Mouse (Mus musculus) E14TG2a.4 (cell line): Measurements from ENCODE around the gene AI854703.

Experiments
- H3K27me3 ChIP-seq: 2 replicates; pipeline ENCODE4 v1.6.1; 2014; ENCODE audit warnings: low read length, control low read depth; ENCODE audit not compliant: insufficient read depth
- H3K36me3 ChIP-seq: 2 replicates; pipeline ENCODE4 v1.6.1; 2014; ENCODE audit warnings: low read length, control low read depth; ENCODE audit not compliant: insufficient read depth
- H3K4me1 ChIP-seq: replicated peaks from 2 replicates; pipeline ENCODE4 v1.6.1; 2014; ENCODE audit warnings: low read depth, low read length, control low read depth
- H3K4me3 ChIP-seq: replicated peaks from 2 replicates; pipeline ENCODE4 v1.5.1; 2014; ENCODE audit warnings: mild to moderate bottlenecking, low read length
- H3K9me3 ChIP-seq: 2 replicates; pipeline ENCODE4 v1.6.1; 2014; ENCODE audit warnings: low read length, control low read depth
- CTCF ChIP-seq: conservative IDR thresholded peaks from 2 replicates; pipeline ENCODE4 v1.5.1; 2014; ENCODE audit warnings: low read length
- NANOG ChIP-seq: IDR thresholded peaks from 2 replicates; pipeline ENCODE4 v1.6.1; 2014; ENCODE audit warnings: borderline replicate concordance, low read length, mixed read lengths
- POU5F1 ChIP-seq: IDR thresholded peaks from 2 replicates; pipeline ENCODE4 v1.6.1; 2014; ENCODE audit warnings: low read length, borderline replicate concordance

Gene AI854703

DNA sequence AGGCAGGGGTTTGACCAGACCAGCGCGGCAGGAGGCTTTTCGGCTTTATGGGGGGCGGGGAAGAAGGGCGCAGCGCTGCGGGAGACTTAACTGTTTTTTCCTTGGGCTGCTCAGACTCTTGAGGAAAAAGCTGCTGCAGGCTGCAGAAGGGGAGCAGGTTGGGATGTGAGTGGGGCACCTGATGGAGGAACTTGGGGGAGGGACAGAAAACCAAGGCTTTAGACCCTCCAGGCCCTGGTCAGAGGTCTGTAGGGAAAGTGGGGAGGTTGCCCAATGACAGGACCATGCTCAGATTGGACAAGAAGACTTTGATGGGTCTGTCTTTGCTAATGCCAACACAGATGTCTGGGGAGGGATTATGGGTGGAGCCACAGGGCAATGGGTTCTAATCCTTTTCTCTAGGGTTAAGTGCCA, 954 bp downstream of the AI854703 start:
- H3K4me3 ChIP-seq, result peak overlapping the region; percentile 72
- peaks cover 13% of the 10 kb centered on the region; the same call in 1 of the 2 replicates for H3K9me3 ChIP-seq
- peaks cover 38% of the 10 kb centered on the region for H3K4me1 ChIP-seq
- H3K36me3 ChIP-seq, result no peaks in the 10 kb centered on the region
- H3K27me3 ChIP-seq, result peaks cover 78% of the 10 kb centered on the region
- TF ChIP-seq NANOG (no peak), CTCF (no peak), POU5F1 (no peak)

DNA sequence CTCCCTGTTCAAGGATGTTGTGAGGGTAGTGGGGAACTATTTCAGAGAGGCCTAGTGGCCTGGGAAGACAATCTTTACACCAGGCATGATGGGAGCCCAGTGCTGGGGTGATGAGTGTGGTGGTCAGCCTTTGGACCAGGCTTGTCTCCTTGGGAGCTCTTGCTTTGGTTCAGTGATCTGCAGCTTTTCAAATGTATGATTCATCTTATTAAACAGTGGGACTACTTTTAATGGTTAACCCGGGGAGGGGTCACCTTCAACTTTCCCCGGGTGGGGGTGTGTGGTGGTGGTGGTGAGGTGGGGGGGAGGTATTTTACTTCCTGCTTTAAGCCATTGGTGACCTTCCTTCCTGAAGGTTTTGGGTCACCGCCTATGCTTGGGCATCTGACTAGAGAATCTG, 1.8 kb downstream of the AI854703 start:
- Histone ChIP-seq H3K27me3 (peaks cover 85% of the 10 kb centered on the region), H3K9me3 (peaks cover 13% of the 10 kb centered on the region; the same call in 1 of the 2 replicates), H3K4me3 (no peak overlapping the region), H3K36me3 (no peaks in the 10 kb centered on the region), H3K4me1 (peaks cover 33% of the 10 kb centered on the region)
- TF ChIP-seq NANOG (no peak), POU5F1 (no peak), CTCF (no peak)

DNA sequence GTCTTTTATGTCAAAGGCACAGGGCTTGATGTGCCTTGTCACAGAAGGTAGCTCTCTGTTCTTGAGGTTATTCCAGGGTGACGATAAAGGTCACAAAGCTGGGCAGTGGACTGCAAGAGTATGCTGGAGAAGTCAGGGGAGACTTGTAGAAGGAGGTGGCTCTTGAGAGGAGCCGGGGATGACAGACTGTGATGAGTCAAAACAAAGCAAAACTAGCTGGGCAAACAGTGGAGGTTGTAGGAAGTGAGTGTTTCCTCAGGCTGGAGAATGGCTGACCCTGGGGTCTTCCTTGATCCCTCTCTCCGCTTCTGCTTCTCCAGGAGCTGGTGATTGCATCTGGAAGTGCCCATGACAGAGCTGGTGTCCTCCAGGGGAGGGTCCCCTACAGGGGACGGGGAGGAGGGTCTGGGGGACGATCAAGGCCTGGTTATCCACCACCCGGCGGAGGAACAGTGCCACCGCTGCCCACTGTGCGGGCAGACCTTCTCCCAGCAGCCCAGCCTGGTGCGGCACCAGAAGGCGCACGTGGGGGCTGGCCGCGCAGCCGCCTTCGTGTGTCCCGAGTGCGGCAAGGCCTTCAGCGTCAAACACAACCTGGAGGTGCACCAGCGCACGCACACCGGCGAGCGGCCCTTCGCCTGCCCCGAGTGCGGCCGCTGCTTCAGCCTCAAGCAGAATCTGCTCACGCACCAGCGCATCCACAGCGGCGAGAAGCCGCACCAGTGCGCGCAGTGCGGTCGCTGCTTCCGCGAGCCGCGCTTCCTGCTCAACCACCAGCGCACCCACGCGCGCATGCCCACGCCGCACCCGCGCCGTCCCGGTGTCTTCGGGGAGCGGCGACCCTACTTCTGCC, 2.5 kb downstream of the AI854703 start:
- Histone ChIP-seq H3K27me3 (peaks cover 91% of the 10 kb centered on the region), H3K4me3 (peak overlapping the region; percentile 67), H3K9me3 (peaks cover 13% of the 10 kb centered on the region; the same call in 1 of the 2 replicates), H3K36me3 (no peaks in the 10 kb centered on the region), H3K4me1 (peaks cover 29% of the 10 kb centered on the region)
- TF ChIP-seq POU5F1, result no peak
- no peak for TF ChIP-seq CTCF
- no peak for TF ChIP-seq NANOG

DNA sequence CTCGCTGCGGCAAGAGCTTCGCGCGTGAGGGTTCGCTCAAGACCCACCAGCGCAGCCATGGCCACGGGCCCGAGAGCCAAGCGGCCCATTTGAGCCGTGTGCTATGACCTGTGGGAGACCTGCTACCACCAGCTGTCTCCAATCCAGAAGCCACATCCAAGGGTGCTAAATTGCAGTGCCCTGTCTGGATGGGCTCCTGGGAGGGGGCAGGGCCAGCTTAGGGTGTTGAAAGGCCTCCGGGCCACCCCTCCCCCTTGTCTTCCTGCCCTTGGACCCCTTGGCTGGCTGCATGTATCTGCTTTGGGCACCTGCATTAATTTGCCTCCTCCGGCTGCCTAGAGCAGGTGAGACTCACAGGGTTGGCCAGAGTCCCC, 3.1 kb downstream of the AI854703 start:
- Histone ChIP-seq H3K27me3 (peaks cover 95% of the 10 kb centered on the region), H3K36me3 (no peaks in the 10 kb centered on the region), H3K4me3 (peak overlapping the region; percentile 67), H3K9me3 (peaks cover 13% of the 10 kb centered on the region; the same call in 1 of the 2 replicates), H3K4me1 (peaks cover 29% of the 10 kb centered on the region)
- TF ChIP-seq POU5F1 (no peak), CTCF (no peak), NANOG (no peak)

DNA sequence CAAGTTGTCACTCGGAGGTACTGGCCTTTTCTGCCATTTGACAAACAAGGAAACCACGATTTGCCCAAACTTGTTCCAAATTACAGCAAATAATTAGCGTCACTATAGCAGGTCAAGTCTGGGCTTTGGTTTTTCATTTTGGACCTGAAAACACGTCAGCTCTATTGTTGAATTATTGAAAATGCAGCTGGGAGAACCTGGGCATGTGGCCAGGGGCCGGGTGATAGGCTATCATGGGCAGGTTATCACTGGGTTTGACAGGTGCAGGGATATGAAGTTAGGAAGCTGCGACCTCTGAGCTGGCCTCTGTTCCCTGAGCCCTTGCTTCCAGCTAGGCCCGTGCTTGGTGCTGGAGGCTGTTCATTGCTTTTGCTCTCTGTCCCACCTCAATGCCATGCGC, 4.3 kb downstream of the AI854703 start:
- H3K9me3 ChIP-seq, result peaks cover 13% of the 10 kb centered on the region; the same call in 1 of the 2 replicates
- no peak for TF ChIP-seq CTCF
- TF ChIP-seq POU5F1, result no peak
- no peak for TF ChIP-seq NANOG
- no peak overlapping the region for H3K4me3 ChIP-seq
- peaks cover 29% of the 10 kb centered on the region for H3K4me1 ChIP-seq
- peaks cover 83% of the 10 kb centered on the region for H3K27me3 ChIP-seq
- no peaks in the 10 kb centered on the region for H3K36me3 ChIP-seq

DNA sequence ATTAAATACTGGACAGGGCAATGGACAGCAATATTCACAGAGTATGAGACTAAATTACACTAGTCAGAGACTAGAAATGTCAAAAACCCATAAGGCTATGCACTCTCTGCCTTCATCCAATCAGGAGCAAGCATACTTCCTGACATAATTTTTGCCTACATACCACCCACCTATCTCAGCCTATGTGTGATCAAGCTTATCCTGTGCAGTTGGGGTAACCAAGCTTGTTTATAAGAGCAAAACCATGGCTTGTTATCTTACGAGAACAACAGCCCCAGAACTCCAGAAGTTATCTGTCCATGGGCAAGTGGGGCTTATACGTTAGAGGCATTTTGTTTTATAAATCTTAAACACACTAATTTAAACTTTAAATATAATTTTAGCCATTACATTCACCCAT, 8.5 kb downstream of the AI854703 start:
- no peak overlapping the region for H3K4me3 ChIP-seq
- peaks cover 5% of the 10 kb centered on the region; the same call in 1 of the 2 replicates for H3K9me3 ChIP-seq
- TF ChIP-seq POU5F1, result no peak
- TF ChIP-seq CTCF, result no peak
- no peak for TF ChIP-seq NANOG
- no peaks in the 10 kb centered on the region for H3K36me3 ChIP-seq
- H3K4me1 ChIP-seq, result no peaks in the 10 kb centered on the region
- H3K27me3 ChIP-seq, result peaks cover 65% of the 10 kb centered on the region

DNA sequence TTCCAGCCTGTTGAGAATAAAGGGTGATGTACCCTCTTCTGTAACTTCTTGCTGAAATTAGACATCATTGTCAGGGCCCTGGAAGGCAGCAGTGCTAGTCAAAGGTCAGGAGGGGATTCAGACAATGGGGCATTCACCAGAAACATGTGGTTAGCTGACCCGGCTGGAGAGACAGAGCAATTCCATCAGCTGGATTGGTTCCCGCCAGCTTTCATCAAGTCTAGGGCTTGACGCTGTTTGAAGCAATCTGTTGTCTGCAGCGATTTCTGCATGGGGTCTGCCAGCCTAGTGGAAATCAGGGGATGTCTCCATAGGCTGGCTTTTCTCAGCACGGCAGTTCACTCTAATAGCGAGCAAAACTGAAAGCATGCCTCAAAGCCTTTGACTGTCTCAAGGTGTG, 10.0 kb downstream of the AI854703 start:
- TF ChIP-seq NANOG (no peak), POU5F1 (no peak), CTCF (no peak)
- Histone ChIP-seq H3K9me3 (no peaks in the 10 kb centered on the region), H3K27me3 (peaks cover 52% of the 10 kb centered on the region), H3K36me3 (no peaks in the 10 kb centered on the region), H3K4me3 (no peak overlapping the region), H3K4me1 (no peaks in the 10 kb centered on the region)

DNA sequence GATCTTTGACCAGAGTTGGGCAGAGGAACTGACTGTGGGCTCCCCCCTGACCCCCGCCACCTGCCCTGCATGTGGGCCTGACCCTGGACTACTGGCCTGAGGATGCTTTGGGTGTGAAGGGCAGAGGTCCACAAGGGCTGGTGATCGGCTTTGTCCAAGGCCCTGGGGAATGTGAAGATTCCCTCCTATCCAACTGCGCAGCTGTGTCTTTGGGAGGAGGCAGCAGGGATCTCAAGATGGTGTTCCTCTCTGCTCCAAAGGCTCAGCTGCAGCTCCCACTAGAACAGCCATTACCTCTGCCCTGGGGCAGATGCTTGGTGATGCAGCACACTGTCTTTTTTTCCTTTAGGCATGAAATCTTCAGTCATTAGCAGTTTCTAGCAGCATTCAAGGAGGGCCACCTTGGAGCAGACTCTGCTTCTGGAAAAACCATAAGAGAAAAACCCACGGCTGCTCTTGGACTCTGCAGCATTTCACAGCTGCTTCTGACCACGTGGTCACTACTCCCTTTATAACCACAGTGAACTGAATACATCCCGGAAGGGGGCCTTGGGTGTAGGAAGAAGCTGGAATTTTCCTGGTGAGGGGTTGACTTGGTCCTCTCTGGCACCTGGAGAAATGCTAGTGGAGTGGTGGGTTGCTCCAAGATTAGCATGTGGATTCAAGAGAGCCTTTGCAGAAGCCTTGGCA, 11.4 kb downstream of the AI854703 start:
- Histone ChIP-seq H3K36me3 (no peaks in the 10 kb centered on the region), H3K9me3 (no peaks in the 10 kb centered on the region), H3K4me3 (no peak overlapping the region), H3K27me3 (peaks cover 38% of the 10 kb centered on the region), H3K4me1 (no peaks in the 10 kb centered on the region)
- TF ChIP-seq CTCF, result no peak
- no peak for TF ChIP-seq POU5F1
- TF ChIP-seq NANOG, result no peak
